Mouse (Mus musculus) frontal cortex, adult (tissue): ENCODE data around the gene Msantd2.
A peak's percentile ranks its signal among the peaks of the same experiment; 100 is the strongest.

Source experiments
- ATAC-seq: cut with Nextera tagmentation; 2 replicates; pipeline ENCODE4 v1.9.2; 2017; ENCODE audit warnings: mild to moderate bottlenecking, moderate library complexity, mixed read lengths; ENCODE audit not compliant: low TSS enrichment

The Msantd2 gene

DNA sequence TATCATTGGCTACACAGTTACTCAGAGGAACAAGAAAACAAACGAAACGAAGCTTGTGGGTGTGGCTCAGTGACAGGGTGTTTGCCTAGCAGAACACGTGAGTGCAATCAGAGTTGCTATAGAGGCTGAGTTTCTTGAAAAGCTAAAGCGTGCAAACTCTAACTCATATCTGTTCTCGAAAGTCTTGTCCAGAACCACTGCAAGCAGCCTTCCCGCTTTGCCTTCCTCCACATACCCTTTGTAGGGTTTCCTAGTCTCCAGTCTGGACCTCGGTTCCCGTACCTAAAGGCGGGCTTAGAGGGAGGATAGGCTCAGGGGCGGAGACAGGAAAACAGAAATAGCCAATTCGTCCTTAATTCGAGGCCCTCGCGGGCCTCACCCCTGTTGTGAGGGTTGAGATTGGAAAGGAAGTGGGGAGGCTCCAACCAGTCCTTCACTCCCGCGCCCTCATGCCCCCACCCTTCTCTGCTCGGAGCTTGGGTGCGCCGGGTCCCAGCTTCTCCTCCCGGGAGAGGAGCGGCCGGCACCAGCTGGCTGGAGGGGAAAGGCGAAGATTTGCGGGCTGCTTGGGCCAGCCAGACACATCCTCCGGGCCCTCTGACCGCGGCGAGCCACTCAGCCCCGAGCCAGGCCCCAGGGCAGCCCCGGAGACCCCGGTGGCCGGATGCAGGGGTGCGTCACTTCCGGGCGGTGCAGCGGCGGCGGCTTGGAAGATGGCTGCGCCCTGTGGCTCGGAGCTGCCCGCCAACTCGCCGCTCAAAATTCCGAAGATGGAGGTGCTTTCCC, at the start of gene Msantd2:
Gene Msantd2 (plus strand): TSS at position 709 of the 786 bp plus-strand sequence.
- ATAC-seq: peak; percentile 92

DNA sequence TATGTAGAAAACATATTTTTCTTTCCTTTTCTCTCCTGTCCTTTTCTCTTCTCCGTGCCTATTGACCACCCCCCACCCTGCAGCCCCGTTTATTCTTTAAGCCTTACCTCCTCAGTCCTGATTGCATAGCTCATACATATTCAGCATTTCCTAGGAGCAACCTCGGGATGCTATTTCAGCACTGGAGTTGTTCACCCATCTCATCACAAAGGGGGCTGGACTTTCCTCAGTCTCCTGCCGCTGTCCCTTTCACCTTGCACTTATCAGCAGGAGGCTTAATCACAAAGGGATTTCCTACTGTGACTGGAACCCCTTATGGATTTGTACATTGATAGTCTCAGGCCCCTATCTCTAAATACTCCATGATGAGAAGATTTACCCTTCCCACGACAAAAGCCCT, 36.7 kb upstream of the Msantd2 start:
- no peak for ATAC-seq

DNA sequence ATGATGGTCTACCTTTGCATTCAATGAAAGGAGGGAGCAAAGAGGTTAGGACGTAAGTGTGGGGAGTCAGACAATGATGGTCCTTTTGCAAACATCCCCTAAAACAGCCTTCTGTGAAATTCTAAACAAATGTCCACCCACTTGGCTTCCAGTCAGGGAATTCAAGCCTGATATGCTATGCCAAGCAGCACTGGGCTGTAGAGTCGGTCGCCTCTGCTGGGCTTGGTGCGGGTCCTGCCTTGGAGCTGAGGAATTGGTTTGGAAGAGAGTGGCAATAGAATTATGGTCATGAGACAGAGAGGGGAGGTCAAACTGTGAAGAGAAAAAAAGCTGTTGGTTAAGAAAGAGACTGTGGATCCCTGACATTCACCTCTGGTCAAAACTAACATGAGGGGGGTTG, 35.8 kb upstream of the Msantd2 start:
- no peak for ATAC-seq

DNA sequence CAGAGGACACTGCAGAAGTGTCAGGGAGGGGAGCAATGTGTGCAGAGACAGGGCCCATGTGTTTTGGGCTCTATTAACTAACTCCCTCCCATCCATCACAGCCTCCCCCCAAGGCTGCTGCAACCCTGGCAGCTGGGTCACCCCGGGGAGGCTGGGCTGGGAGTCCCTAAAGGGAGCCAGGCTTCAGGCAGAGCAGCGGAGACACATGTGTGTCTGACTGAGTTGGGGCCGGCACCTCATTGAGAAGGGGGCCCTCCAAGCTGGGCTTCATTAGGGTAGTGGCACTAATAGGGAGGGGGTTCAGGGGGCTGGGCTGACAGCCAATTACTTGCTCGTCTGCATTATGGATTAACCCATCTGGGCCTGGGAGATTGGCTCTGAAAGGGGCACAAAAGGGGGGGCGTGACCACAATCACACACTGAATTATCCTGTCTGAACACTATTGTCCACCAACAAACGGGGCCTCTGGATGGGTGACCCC, 35.1 kb upstream of the Msantd2 start:
- ATAC-seq: no peak

DNA sequence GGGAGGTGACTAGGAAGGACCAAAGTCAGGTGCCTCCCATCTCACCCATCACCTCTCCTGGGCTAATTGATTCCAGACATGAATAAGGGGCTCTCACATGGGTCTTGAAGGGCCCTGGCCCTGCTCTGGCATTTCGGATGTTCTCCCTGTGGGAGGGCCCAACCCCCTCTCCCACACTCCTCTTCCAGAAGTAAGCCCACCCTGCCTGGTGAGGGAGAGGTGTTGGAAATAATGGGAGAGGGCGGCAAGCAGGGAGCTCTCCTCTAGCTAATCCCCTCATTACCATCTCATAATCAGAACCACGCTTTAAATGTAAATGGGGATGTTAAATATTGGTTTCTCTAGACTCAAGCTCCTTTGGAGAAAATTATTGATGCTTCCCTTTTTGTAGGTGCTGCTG, 34.1 kb upstream of the Msantd2 start:
- ATAC-seq: no peak

DNA sequence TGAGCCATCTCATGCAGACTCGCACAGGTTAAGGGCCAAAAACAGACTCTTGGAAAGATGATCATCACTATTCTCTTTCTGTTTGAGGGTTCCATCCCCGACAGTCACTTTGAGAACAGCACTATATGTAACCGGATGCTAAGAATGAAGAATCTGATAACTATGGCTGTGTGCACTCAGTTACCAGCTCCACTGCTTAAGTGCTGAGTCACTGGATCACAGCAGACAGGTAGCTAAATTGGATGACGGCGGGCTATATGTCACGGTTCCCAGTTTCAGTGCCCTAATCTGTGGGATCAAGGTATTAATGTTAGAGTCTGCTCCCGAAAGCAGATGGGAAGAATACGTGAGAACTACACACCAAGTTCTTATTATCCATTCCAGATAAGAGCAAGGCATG, 33.3 kb upstream of the Msantd2 start:
- ATAC-seq: no peak

DNA sequence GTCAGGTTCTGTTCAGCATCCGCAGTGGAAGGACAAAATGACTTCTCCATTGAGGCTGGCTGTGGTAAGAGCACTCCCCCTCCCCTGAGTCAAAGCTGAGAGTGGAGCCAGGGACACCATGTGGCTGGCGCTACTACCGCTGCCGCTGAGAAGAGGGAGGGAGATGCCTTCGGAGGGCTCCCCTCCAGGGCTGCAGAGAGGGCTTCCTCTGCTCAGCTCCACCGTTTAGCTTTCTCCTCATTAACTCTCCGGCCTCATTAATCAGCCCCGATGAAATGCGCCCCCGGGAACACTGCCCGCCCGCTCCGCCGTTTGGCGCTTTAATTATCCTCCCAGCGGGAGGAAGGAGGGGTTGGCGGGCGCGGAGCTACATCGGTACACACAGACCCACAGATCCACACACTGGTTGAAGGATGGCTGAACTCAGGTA, 32.6 kb upstream of the Msantd2 start:
- ATAC-seq: peak; percentile 72

DNA sequence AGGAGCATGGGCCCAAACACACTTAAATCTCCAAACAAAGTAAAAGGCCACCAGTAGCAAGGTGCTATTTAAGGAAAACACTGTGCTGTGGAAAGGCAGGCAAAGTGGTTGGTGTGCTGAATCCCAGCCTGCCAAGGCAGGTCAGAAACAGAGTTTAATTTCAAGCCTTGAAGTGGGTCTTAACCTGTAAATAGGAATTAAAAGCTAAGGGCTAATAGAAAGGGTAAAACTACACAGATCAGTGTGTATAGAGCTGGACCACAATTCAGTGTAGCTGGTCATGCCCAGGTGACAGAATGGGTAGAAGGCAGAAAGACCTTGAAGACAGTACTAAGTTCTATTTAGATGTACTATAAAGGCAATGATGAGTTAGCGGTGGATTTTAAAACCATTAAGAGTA, 32.0 kb upstream of the Msantd2 start:
- no peak for ATAC-seq

DNA sequence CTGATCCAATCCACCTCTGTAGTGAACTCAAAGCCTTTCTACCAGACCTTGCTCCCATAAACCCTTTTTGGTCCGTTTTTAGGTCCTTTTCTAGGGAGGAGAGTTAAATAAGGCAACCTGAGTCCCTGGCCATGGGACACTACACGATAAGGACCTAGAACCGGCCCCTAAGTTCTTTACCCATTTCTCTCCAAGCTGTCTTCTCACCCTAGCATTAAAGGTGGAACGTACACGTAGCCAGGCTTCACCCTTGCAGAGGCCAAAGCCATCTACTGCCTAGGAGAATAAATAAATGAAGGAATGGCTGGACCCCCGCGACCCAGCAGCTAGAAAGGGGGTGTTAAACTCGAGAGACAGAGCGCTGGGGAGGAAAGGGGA, 29.5 kb upstream of the Msantd2 start:
- ATAC-seq: no peak

DNA sequence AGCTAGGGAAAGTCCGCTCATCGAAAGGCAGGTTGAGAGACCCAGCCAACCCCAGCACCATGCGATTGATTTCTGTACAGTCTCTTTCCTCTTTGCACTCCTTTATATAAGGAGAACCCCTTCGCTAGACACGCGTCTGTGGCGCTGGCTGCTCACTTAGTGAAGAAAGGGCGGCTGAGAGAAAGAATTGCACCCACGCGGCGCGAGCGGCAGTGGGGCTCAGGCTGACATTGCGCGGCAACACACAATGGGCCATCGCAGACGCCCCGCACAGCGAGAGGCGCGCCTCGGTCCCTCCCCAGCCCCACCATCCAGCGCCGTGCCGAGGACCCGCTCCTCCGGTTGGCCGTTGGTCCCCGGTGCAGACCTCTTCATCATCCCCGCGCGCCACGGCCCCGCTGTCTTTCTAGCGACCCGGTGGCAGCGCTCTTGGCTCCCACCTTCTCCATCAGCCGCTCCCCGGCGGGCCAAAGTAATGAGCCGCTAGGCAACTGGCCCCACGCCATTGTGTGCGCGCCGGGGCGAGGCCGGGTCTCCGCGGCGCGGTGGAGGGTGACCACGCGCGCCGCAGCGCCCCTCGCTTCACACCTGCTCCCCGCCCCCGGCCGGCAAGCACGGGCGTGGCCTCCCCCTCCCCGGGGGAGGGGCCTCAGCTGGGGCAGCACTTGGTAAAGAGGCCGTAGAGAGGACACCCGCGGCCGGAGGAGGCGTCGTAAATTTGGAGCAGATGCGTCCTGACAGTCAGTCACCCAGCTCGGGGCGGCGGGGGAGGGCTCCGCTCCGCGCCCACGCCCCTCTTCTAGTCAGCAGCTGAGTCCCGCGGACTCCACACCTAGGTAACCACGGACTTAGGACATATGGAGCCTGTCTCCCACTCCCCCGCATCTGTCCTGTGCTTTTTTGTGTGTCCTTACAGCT, 28.8 kb upstream of the Msantd2 start:
- ATAC-seq: peak; percentile 47

DNA sequence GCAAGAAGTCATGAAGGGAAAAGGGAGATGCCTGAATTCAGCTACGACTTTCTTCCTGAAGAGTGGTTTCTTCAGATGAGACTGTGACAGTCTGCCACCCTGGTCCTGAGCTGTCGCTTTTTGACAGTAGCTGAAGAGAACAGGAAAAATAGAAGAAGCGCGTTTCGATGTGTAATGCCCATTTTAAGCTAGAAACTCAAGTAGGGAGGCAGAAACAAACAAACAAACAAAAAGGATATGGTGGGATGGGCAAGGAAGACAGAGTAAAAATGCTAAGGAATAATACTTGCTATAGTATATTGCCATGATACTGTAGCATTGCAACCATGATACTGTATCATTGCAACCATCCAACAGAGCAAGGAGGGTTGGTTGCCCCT, 28.2 kb upstream of the Msantd2 start:
- peak; percentile 20; the same call in 1 of the 2 replicates for ATAC-seq

DNA sequence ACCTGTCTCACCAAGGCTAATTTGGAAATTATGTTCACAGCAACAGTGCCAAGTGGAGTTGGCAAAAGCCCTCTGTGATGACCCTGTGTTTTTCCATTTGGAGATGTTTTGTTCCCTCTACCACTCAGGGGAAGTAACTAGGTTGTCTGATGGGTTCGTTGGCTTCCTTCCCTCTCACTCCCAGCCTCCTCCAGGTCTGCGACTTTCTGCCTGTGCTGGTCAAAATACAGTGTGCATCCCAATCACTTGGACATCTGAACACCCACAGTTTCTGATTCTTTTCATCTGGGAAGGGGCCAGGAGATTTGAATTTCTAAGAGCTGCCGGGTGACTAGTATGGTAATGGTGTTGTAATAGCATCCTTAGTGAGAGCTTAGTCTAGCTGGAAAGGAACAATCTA, 27.5 kb upstream of the Msantd2 start:
- no peak for ATAC-seq

DNA sequence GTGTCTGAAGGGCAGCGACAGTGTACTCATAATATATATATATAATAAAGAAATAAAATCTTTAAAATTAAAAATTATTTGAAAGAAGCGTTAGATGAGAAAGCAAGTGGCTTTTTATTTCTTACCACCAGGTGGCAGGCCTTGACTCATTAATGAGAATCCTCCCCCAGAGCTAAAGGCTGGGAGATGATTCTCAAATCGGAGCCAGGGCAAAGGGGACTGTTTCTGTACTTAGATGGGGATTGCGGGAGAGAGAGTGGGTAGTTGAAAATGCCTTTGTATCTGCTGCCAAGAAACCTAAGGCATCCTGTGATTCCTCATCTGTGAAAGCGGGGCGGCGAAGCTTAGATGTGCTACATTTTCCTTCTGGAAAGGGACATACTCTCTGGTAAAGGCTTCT, 26.4 kb upstream of the Msantd2 start:
- ATAC-seq: peak; percentile 48

DNA sequence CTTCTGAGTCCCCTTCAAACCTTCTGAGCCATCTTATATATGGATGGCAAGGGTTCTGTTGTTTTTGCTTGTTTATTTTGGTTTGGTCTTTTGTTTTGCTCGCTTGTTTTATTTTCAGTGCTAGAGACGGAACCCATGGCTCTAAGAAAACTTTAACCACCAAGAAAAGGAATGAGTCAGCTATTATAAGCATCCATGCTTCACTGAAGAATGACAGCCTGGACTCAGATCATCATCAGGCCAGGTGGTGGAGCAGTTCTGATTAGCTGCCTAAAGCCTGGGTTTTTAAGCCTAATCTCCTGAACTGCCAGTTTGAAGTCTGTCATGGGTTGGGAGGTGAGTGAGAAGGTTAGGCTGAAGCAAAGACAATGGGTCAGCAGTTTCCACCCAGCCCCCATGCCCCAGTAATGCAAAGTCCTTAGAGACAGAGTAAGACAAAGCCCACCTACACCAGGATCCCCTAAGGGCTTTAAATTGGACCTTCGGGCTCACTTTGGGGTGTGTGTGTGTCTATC, 15.5 kb upstream of the Msantd2 start:
- ATAC-seq: no peak

DNA sequence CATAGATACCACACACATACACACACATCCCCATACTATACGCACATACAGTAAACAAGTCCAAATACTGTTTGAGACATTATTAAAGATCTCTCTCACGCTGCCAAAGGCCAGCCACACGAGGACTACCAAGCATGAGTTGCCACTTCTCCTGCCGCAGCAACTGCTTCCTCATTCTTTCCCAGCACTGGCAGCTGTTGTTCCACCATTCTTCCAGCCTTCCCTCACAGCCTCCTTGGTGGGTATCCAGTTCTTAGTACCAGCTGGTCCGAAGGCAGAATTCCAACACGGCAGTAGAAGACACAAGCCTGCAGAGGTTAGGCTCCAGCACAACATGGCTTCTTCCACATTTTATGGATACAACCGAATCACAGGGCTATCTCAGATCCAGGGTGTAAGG, 14.2 kb upstream of the Msantd2 start:
- ATAC-seq: peak; percentile 75

DNA sequence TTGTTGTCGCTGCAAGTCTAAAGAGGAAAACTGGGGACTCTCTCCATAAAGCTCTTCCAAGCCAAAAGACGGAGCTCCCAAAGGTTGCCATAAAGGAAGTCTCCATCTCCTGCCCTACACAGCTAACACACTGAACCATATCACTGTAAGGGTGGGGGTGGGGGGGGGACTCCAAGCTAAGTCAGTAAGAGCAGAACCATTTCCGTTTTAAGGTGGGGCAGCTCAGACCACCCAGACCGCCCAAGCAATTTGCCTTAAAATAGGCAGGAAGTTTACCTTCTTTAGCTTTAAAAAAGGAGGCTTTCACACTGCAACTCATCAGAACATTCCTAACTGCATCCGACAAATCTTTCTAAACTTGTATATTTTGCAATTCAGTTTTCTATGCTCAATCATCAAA, 4.0 kb upstream of the Msantd2 start:
- ATAC-seq: no peak

DNA sequence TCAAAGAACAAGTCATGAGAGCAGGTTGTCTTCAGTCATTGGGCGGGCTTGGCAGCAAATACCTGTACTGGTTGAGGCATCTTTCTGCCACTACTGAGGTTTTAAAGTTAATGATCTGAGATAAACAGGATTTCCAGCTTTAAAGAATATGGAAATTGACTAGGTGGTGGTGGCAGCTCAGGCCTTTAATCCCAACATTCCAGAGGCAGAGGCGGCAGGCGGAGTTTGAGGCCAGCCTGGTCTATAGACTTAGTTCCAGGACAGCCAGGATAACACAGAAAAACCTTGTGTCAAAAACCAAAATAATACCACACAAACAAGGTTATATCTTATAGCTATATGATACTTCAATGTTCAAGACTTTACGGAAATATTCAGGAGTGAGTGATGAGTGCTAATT, 1.1 kb upstream of the Msantd2 start:
- no peak for ATAC-seq

DNA sequence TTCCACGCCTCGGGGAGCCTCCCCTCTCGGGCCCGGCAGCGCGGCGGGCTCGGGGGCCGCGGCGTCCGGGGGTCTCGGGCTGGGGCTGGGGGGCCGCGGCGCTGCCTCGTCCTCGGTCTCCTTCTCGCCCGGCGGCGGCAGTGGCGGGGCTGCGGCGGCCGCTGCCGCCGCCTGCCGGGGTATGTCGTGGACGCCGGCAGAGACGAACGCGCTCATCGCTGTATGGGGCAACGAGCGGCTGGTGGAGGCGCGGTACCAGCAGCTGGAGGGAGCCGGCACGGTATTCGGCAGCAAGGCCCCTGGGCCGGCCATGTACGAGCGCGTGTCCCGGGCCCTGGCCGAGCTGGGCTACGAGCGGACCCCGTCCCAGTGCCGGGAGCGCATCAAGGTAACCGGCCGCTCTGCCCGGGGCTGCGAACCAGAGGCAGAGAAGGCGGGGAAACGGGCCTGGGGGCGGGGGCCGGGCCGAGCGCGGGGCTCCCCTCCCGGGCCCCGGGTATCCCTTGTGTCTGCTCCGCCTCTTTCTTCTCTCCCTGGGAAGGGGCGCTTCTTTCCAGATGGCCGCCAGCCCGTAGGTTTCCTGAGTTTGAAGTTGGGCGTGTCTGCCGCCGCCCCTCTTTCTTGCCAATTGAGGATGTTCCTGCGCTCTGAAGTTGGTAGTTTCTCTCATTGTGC, 464 bp downstream of the Msantd2 start:
- peak; percentile 55 for ATAC-seq

DNA sequence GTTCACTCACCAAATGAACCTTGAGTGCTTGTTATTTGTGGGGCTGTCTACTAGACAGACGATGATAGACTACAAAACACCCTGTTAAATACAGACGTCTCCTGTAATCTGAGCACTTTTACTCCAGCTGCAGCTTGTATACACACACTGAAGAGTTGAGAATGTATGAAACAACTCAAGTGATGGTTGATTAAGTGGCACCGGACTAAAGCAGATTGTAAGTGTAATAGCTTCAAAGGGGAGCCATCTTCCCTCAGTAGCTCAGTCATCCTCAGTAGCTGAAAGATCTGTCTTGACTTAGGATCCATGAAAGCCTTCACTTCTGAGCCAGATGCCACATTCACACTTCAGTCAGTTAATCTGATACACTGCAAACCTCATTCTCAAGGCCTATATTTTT, 6.6 kb downstream of the Msantd2 start:
- no peak for ATAC-seq

DNA sequence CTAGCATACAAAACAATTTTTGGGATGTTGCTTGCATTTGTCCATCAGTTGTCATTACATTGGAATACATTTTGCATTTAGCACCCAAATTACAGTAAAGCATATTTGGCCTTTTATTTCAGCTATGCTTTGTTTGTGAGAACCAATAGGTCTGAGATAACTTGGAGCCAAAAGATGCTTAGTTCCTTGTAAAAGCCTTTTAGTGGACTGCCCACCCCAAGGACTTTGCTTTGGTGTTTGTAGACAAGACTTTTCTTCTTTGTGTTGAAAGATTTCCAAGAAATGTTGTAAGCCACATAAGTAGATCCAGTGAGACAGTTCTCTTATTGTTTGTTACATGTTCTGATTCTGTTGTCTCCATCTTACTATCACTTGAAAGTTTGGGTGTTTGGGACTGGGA, 7.2 kb downstream of the Msantd2 start:
- ATAC-seq: no peak

DNA sequence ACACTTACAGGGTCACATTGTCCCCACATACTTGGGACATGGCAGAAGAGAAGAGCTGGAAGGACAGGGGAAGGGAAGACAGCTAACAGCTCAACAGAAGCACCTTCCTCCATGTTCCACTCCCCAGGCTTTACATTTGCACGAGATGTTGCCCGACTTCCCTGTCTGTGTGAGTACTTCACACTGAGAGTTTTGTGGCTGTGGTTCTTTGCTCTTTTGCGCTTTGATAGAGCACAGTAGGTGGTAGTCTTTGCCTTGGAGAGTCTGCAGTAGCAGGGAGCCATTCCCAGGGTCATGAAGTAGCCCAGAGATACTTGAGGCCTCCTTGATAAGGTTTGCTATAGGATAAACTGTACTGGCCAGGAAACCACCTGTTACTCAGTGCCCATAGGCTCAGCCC, 11.1 kb downstream of the Msantd2 start:
- ATAC-seq: no peak

DNA sequence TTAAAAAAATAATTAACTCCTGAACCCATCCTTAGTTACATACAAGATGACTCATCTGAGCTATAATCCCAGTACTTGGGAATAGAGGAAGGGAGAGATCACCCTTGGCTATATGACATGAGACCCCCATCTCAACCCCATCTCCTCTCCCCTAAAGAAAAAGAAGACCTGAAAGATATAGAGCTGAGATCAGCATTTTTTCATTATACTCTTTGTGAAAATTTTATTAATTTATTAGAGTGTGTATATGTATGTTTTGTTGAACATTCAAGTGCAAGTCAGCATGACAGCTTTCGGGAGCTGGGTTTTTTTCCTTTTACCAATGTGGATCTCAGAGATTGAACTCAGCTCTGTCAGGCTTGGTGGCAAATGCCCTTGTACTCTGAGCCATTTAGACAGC, 12.1 kb downstream of the Msantd2 start:
- no peak for ATAC-seq
